Mouse (Mus musculus): ENCODE data around the gene Myo1c.

GRCm38 (mm10) chr11:75632921-75633320 lies 17.4 kb upstream of the Myo1c start:
- TF ChIP-seq CTCF (IDR thresholded peaks at IDR 0.05; ENCODE audit: control insufficient read depth, insufficient read depth, low read length) (no peak), POLR2A (IDR thresholded peaks at IDR 0.05; ENCODE audit: borderline replicate concordance, control insufficient read depth, low read depth, low read length) (no peak)

Measured in bone marrow, adult 2 months (tissue).